Mouse (Mus musculus) neutrophil, adult 5-6 weeks (primary cell): Measurements from ENCODE around the gene Treml1. TPM values are rescaled to one million over a fixed set of nuclear protein-coding genes. Genes with fewer than 3 reads are reported as not detected.
"Not testable (repeated sequence)": the region's sequence is repeated elsewhere in the genome, so short reads cannot be mapped to it uniquely, and the experiment has no call there.

Experiments used
- ATAC-seq: fragments of 151-379, 151-347 bp; 2 replicates; pipeline ENCODE4 v1.8.0; 2017; ENCODE audit warnings: mild to moderate bottlenecking, moderate TSS enrichment; ENCODE audit not compliant: insufficient number of reproducible peaks, poor library complexity, low FRiP score, severe bottlenecking; ENCODE audit errors: extremely low read depth
- total RNA-seq: library from RNA; stranded (forward); fragments of 200-1000 nt; gene quantifications from 2 replicates; pipeline ENCODE4 v1.2.3, GENCODE M21; 2017

Treml1 gene
- total RNA-seq, 1 experiment from 2014 or later: 9.8 TPM

DNA sequence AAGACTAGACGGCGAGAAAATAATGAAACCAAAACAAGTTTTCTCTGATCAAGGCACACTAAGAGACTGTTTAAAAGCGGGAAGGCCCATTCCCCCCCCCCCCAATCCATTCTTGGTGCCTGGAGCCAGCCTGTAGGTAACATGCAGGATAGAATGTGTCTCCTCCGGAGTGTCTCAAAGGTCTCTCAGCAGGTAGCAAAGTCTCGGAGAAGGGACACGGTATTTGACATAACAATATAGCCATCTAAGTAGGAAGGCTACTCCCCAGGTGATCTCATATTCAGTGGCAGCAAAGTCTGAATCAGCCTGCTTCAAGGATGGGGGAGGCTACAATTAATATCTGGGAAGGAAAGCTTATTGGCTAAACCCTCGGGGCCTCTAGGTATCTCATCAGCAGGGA, 6.7 kb upstream of the Treml1 start:
- not testable (repeated sequence) for ATAC-seq

GRCm38 (mm10) chr17:48355822-48356221, 3.9 kb upstream of the Treml1 start:
- ATAC-seq: no peak

DNA sequence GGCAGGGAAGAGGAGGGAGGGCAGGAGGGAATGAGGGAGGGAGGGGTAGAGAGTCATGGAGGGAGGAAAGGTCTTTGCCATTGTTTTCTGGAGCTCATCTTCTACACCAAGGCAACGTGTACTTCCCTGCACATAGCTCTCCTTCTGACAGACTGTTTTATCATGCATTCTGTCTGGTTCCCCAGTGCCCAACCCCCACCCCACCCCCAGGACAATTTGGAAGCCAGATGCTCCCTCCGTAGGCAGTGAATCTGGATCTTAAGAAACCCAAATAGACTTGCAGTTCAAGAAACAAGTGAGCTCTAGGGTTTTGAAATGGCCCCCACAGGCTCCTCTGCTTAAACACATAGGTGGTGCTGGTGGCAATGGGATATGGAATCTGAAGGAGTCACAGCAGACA, 1.8 kb upstream of the Treml1 start:
- ATAC-seq: no peak

GRCm38 (mm10) chr17:48360462-48360861, 746 bp downstream of the Treml1 start:
- ATAC-seq: no peak

- ATAC-seq: no peak
Observed at GRCm38 (mm10) chr17:48362346-48362745, 2.6 kb downstream of the Treml1 start.

DNA sequence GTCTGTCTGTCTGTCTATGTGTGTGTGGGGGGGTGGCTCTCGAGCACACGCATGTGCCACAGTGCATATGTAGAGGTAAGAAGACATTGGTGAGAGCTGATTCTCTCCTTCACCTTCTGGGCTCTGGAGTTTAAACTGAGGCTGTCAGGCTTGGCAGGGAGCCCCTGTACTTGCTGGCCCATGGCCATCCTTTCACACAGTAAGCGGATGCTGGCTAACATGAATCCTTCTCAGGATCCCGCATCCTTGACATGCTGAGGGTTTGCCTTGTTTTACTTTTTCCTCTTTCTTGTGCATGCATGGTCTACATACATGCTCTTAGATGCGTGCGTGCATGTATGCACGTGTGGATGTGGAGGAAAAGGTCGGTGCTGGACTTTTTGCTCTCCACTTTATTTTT, 3.2 kb downstream of the Treml1 start:
- no peak for ATAC-seq

- ATAC-seq: no peak
Observed at GRCm38 (mm10) chr17:48363421-48363965, 3.8 kb downstream of the Treml1 start.

DNA sequence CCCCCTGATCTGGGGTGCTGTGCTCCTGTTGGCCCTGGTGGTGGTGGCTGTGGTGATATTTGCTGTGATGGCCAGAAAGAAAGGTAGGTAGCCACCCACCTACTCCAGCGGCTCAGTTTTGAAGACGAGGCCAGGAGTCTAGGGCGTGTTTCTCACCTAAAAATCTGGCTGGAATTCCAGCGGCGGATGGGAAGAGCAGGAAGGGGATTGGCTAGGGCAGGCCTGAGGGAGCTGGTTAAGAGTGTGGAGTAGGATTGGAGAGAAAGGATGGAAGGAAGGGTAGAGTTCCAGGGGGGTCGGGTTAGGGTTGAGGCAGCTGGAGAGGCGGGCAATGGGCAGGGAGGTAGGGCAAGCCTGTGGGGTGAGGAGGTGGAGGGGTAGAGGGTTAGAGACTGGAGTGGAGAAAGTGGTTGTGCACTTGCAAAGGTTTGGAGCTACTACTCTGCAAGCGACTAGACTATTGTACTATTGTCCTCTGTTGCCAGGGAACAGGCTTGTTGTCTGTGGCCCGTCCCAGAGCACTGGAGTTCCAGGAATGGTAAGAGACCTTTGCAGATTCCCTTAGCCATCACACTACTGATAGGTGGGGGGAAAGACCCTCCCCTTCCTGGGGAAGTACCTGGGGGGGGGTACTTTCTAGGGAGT, 5.9 kb downstream of the Treml1 start:
- ATAC-seq: no peak

DNA sequence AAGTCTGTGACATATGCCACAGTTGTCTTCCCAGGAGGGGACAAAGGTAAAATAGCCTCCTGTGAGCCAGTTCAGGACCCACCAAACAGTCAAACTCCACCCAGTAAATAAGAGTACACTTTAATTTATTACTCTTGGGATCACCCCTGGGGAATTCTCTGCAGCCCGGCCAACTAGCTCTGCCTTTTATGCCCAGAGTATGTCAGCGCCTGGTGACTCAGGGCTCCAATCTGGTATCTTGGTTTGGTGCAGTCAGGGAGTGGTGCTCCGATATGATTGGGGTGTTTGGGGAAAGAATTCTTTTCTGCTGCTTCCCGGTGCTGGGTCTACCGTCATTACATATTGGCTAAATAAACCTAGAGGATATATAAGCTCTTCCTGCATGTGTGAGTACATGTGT, 7.1 kb downstream of the Treml1 start:
- ATAC-seq: no peak

DNA sequence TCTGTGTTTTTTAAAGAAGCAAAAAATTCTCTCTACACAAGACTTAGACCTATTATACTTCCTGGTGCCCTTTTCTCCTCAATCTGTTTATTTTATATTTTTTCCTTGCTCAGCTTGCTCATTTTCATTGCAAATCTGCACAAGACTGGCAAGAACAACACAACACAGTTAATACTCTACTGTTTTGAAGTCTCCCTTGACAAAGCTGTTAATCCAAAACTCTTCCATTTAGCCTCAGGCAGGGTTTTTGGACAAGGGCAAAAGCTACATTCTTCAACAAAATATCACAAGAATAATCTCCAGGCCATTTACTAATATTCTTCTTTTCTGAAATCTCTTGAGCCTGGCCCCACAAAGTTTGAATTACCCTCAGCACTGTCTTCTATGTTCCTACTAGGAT, 11.9 kb downstream of the Treml1 start:
- ATAC-seq: no peak

DNA sequence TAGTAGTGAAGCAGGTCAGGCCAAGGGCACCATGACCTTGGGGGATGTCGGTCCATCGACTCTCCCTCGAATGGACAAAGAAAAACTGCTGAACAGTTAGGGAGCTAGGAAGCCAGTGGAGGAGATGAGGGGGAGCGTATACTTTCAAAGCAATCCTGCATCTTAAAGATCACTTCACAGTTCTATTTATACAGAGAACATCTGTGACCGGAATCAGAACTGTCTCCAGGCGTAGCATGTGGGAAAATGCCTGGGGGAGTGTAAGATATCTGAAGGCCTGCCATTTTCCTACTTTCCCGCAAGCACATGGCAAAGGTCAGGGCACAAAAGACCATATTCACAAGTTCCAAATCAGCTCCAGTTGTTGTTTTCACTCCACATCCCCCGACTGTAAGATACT, 13.3 kb downstream of the Treml1 start:
- ATAC-seq: no peak

- ATAC-seq: no peak
Observed at GRCm38 (mm10) chr17:48376102-48376501, 16.4 kb downstream of the Treml1 start.

GRCm38 (mm10) chr17:48379050-48379449, 19.3 kb downstream of the Treml1 start:
- no peak for ATAC-seq

GRCm38 (mm10) chr17:48385786-48386461, 26.2 kb downstream of the Treml1 start:
- no peak for ATAC-seq

- ATAC-seq: no peak
Observed at GRCm38 (mm10) chr17:48388666-48389065, 28.9 kb downstream of the Treml1 start.

DNA sequence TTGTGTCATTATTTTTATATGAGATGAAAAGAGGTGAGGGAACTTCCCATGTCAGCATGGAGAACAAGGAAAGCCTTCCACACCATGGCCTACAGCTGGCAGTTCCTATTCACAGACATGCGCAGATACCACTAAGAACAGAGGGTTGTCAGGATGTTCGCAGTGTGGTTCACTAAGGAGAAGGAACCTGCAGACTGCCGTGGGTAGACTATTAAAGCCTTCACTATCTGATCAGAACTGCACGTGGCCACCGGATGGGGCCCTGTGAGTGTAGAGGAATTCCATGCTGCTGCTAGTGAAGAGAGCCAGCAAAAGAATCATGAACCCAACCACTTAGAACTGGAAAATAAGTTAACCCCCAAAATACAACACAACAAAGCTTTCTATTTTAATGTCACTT, 29.7 kb downstream of the Treml1 start:
- no peak for ATAC-seq

DNA sequence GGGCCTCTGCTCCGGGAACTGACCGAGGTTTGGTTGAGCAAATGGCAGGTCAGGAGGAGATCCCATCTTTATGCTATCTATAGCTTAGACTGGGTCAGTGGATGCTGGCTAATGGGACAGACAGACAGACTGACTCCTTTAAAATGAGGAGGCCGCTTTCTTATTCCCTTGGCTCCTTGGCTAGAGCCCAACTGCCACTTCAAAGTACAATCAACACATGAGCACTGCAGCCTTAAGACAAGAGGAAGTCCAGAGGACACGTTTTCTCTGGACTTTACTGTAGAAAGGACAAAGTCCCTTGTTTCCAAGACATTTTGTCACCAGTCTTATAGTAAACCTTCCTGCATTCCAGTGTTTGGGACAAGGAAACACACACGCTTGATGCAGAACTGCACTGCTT, 31.7 kb downstream of the Treml1 start:
- no peak for ATAC-seq

- no peak for ATAC-seq
Observed at GRCm38 (mm10) chr17:48392616-48393015, 32.9 kb downstream of the Treml1 start.

GRCm38 (mm10) chr17:48401710-48402109, 42.0 kb downstream of the Treml1 start:
- ATAC-seq: no peak

GRCm38 (mm10) chr17:48402751-48403150, 43.0 kb downstream of the Treml1 start:
- no peak for ATAC-seq

- ATAC-seq: no peak
Observed at GRCm38 (mm10) chr17:48403848-48404247, 44.1 kb downstream of the Treml1 start.
